Mouse (Mus musculus) sigmoid colon, adult 10 weeks (tissue): ENCODE measurements around the gene Klra8. TPM values are rescaled to one million over a fixed set of nuclear protein-coding genes. Genes with fewer than 3 reads are reported as not detected.

Experiments
- polyA plus RNA-seq: library from polyadenylated mRNA; stranded (reverse); fragments of 350-450 nt; fragmentation: Illumina TruSeq; extraction: RNeasy Lipid Tissue Mini Kit (QIAGEN cat#74804); gene quantifications from one replicate; pipeline ENCODE4 v1.2.3, GENCODE M21; 2014; ENCODE audit warnings: low read depth, low replicate concordance

The Klra8 gene
- polyA plus RNA-seq, result 0.38 TPM

GRCm38 (mm10) chr6:130129798-130130197, at the start of gene Klra8:
Klra8 (minus strand) TSS chr6:130129898.

DNA sequence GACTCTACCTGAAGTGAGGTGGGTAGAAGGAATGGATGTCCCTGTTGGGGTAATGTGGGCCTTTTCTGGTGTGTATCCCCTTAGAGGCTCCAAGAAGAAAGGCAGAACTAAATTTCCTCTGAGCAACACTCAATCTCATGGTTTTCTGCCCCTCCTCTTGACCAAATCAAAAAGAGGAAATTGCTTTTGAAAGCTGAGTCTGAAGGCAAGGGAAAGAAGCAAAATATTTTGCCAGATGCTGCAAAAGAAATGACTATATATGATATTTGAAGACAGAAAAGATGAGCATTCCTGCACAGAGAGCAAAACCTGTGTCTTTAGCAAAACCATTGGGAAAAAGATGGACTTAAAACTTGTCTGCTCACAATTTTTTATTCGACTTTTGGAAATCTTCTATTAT, 62.5 kb downstream of the Klra8 start, which contains the start of gene Klra4:
TSS of gene Klra4 (minus strand) at position 101 of the 400 bp plus-strand sequence.

Other genes with a start within 250 kb of the Klra8 start
- not detected for gene Klra5, start 212.2 kb downstream of the Klra8 start, polyA plus RNA-seq
- gene Klra6, start 102.9 kb downstream of the Klra8 start, polyA plus RNA-seq, result 1.2 TPM
- 0.60 TPM for gene Klra4, start 62.6 kb downstream of the Klra8 start, polyA plus RNA-seq
- gene Klra9, start 63.2 kb upstream of the Klra8 start, polyA plus RNA-seq, result 0.69 TPM
- 2.5 TPM for gene Klra7, start 103.4 kb upstream of the Klra8 start, polyA plus RNA-seq
- not detected for gene Klra10, start 152.0 kb upstream of the Klra8 start, polyA plus RNA-seq
- gene Klra3, start 207.7 kb upstream of the Klra8 start, polyA plus RNA-seq, result 0.60 TPM